Mouse (Mus musculus) testis, postnatal 10 days (tissue): ENCODE measurements around the gene Fpr2.
"Not testable (repeated sequence)": the region's sequence is repeated elsewhere in the genome, so short reads cannot be mapped to it uniquely, and the experiment has no call there.

Experiments
- DNase-seq: peaks from one replicate; pipeline ENCODE4 v3.0.0; 2021; ENCODE audit warnings: low spot score

Fpr2 gene

GRCm38 (mm10) chr17:17887774-17888248 lies at the start of gene Fpr2, which contains the start of gene Fpr3:
TSS of gene Fpr2 (plus strand) at chr17:17887824.
TSS of gene Fpr3 (plus strand) at chr17:17887852.
- DNase-seq, result no peak

GRCm38 (mm10) chr17:17837919-17838701 lies 49.5 kb upstream of the Fpr2 start:
- DNase-seq, result peak; percentile 96

- no peak for DNase-seq
Observed at GRCm38 (mm10) chr17:17839276-17839675, 48.3 kb upstream of the Fpr2 start.

DNA sequence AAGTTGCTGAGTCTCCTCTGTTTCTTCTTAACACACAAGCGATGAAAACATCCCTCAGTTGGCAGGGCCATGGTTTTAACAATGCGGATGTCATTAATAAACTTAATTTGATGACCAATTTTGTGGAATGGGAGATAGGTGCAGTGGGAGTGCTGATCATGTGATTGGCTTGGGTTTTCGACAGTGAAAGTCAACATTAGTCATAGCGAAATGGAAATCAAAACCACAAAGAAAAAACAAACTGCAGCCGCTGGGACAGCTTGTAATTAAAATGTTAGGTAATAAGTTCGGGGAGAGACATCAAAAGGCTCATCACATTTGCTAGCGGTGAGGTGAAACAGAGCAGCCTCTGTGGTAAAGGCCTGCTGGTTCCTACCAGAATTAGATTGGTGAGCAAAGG lies 46.8 kb upstream of the Fpr2 start:
- no peak for DNase-seq

- DNase-seq, result no peak
Observed at GRCm38 (mm10) chr17:17843534-17844261, 43.9 kb upstream of the Fpr2 start.

GRCm38 (mm10) chr17:17844606-17845005 lies 43.0 kb upstream of the Fpr2 start:
- DNase-seq, result not testable (repeated sequence)

GRCm38 (mm10) chr17:17845187-17846027 lies 42.2 kb upstream of the Fpr2 start:
- DNase-seq, result peak; percentile 51

- DNase-seq, result no peak
Observed at GRCm38 (mm10) chr17:17848988-17849387, 38.6 kb upstream of the Fpr2 start.

GRCm38 (mm10) chr17:17849906-17850712 lies 37.5 kb upstream of the Fpr2 start:
- no peak for DNase-seq

DNA sequence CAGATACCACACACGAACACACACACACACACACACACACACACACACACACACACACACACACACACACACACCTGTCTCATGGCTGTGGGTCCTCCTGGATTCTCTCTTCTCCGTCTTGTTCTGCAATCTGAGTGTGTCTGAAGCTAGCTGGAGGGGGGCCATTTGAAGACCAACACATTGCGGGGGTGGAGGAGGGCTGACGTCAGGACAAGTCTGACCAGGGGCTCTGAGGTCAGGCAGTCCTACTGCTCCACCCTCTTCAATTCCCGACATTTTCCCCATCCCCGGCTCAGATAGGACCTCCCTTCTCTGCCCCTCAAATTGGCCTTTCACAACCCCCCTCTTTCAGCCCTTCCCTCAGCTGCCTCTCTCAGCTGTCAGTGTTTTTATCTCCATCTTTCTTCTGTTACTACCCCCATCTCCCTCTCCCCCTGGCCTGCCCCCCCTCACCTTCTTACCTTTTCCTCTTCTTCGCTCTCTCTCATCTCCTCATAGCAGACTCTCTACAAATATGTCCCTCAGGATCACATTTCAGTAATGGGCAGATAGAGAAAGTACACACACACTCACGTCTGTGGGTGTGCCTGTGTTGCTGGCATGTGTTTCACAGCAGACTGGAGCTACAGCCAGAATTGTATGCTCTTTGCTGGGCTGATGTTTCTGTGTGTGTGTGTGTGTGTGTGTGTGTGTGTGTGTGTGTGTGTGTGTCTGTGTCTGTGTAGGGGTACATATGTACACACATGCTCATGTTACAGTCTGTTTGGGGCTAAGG lies 32.4 kb upstream of the Fpr2 start, which contains the start of gene Has1:
Gene Has1 (minus strand): TSS at position 142 of the 775 bp plus-strand sequence.
- no peak for DNase-seq

GRCm38 (mm10) chr17:17856612-17857011 lies 31.0 kb upstream of the Fpr2 start:
- DNase-seq, result no peak

DNA sequence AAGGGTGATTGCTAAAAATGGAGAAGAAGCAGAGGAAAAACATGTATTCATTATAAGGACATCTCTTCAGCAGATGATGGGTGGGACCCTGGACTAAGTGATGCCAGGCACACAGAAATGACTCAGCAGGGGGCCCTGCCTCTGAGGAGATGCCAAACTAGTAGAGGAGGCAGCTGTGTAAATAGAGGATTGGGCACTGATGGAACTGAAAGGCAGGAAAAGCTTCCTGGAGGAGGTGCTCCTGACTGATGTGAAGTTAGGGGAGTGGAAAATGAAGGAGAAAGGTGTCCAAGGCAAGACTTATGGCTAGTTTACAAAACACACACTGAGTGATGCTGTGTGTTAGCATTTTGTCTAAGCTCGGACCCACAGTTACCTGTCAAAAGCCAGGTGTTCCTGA lies 30.2 kb upstream of the Fpr2 start:
- no peak for DNase-seq

- no peak for DNase-seq
Observed at GRCm38 (mm10) chr17:17860110-17860509, 27.5 kb upstream of the Fpr2 start.

DNA sequence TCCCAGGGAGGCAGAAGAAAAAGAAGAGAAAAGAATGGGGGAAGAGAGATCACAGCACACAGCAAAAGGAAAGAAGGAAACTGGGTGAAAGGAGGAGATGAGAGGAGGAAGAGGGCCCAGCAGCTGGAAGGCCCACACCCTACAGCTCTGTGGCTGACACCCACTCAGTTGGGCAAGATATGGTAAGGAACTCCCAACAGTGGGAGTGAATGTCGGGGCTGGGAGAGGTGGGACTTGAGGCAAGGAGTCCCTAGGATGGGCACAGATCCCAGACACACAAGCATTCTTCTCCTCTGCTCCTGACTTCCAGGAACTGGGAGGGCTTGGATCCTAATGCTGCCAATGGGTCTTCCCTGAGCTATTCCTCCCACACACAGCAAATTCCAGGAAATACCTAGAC lies 25.3 kb upstream of the Fpr2 start:
- DNase-seq, result no peak

DNA sequence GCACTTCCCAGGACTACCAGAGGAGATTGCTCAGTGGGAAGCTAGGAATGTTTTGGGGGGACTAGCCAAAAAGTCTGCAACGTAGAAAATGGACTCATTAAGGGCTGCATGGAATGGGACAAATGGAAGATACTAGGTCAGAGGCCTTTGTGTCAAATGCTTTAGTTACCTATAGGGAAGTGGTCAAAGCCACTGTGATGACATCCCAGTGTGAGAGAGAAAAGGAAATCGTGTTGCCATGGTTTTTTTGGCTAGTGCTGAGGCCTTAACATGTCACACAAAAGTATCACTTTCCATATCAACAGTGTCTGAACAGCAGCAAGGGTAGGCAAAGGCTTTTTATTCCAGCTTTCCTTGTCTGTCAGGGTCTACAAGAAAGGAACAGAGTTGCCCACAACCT lies 22.5 kb upstream of the Fpr2 start:
- no peak for DNase-seq

GRCm38 (mm10) chr17:17866801-17867469 lies 20.7 kb upstream of the Fpr2 start:
- no peak for DNase-seq

GRCm38 (mm10) chr17:17870892-17871550 lies 16.6 kb upstream of the Fpr2 start:
- DNase-seq, result no peak

DNA sequence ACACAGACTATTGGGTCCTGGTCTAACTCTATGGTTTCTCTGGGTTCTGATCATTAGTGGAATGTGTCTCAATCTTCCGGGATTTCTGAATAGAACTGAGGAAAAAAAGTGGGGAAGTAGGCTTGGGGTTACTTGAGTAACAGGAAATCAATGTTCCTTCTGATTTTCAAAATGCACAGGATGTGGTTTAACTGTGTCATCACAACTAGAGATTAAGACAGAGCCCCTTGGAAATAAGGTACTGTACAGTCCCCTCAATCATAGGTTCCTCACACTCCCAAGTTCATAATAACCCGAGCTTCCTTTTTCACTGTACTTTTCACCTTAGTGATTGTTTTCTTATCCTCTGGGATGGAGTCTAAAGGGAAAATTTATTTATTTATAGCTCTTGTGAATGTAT lies 15.9 kb upstream of the Fpr2 start:
- no peak for DNase-seq

DNA sequence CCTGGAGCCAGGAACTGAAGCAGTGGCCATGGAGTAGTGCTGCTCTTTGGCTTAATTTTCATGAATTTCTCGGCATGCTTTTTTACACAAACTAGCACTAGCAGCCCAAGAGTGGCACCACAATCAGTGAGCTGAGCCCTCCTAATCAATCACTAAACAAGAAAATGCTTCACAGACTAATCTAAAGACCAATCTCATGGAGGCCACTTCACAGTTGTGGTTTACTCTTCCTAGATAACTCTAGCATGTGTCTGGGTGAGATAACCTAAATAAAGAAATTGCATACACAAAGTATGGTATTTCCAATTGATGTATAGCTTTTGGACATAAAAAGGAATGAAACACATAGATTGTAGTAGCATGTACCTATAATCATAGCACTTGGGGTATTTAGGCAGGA lies 8.3 kb upstream of the Fpr2 start:
- DNase-seq, result no peak
